Mouse (Mus musculus) heart, embryonic 15.5 days (tissue): ENCODE results near the gene Arl8a. TPM values are rescaled to one million over a fixed set of nuclear protein-coding genes. Genes with fewer than 3 reads are reported as not detected.
"Not testable (repeated sequence)": the region's sequence is repeated elsewhere in the genome, so short reads cannot be mapped to it uniquely, and the experiment has no call there.

Source experiments
- ATAC-seq: fragments of 200-750 bp; cut with Nextera tagmentation; replicated peaks from 2 replicates; pipeline ENCODE4 v1.8.0; 2017; ENCODE audit warnings: low read depth, moderate TSS enrichment; ENCODE audit not compliant: insufficient number of reproducible peaks, insufficient read depth, low FRiP score
- H3K27ac ChIP-seq: fragments of 300-500 bp; sonication (generic); 2 replicates; pipeline ENCODE4 v1.5.1; 2015; ENCODE audit warnings: mild to moderate bottlenecking, inconsistent platforms
- H3K27me3 ChIP-seq: fragments of 300-500 bp; sonication (generic); 2 replicates; pipeline ENCODE4 v1.6.1; 2015; ENCODE audit warnings: inconsistent platforms
- H3K36me3 ChIP-seq: fragments of 300-500 bp; sonication (generic); 2 replicates; pipeline ENCODE4 v1.6.1; 2015; ENCODE audit warnings: mild to moderate bottlenecking, inconsistent platforms
- H3K4me1 ChIP-seq: fragments of 300-500 bp; sonication (generic); replicated peaks from 2 replicates; pipeline ENCODE4 v1.6.1; 2015; ENCODE audit warnings: inconsistent platforms
- H3K4me2 ChIP-seq: fragments of 300-500 bp; sonication (generic); 2 replicates; pipeline ENCODE4 v1.6.1; 2015; ENCODE audit warnings: inconsistent platforms, mild to moderate bottlenecking, moderate library complexity
- H3K4me3 ChIP-seq: fragments of 300-500 bp; sonication (generic); 2 replicates; pipeline ENCODE4 v1.5.1; 2015; ENCODE audit warnings: mild to moderate bottlenecking, inconsistent platforms
- H3K9ac ChIP-seq: fragments of 300-500 bp; sonication (generic); 2 replicates; pipeline ENCODE4 v1.6.1; 2015; ENCODE audit warnings: mild to moderate bottlenecking, inconsistent platforms
- H3K9me3 ChIP-seq: fragments of 300-500 bp; sonication (generic); replicated peaks from 2 replicates; pipeline ENCODE4 v1.6.1; 2016; ENCODE audit warnings: inconsistent platforms
- WGBS: fragments of 180-500 bp; shearing (Covaris S2); methylation state at CpG from one replicate; pipeline ENCODE4 v1.1.7; 2015; ENCODE audit warnings: mixed read lengths; 5-methylcytosine and 5-hydroxymethylcytosine counted together
- polyA plus RNA-seq: library from polyadenylated mRNA; unstranded; fragments of >200 nt; fragmentation: Nextera tagmentation; extraction: Ambion mirVana; gene quantifications from 2 replicates; pipeline ENCODE4 v1.2.1, GENCODE M21; 2015

Gene Arl8a
- polyA plus RNA-seq, 1 experiment from 2014 or later = 34.0 TPM

DNA sequence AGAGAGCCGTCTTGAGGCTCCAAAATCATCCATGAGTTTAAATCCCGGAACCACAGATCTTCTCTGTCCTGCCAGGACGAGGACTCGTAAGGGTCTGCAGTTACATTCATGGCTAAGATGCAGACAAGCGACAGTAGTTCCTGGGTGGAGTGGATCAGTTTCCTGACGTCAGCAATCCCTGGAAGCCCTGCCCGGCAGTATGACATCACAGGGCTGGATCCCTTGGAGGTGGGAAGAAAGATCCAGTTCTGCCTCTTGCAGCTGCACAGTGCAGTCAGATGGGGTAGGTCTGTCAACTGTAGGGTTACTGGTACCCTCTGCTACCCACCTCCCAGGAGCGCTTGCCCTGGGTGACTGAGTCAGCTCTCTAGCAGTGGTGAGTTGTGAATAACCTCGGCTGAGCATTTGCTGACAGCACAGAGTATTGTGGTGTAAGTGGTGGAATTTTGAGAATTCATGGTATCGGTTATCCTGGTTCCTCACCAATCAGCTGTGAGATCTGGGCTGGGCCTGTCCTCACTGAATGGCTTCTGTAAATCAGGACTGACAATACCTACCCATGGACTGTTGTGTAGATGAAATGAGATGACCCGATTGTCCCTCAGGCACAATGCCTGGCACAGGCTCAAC, 37.4 kb downstream of the Arl8a start:
- Histone ChIP-seq H3K27me3 (peaks cover 64% of the 10 kb centered on the region), H3K9ac (no peak overlapping the region), H3K9me3 (no peaks in the 10 kb centered on the region), H3K4me3 (no peak overlapping the region), H3K27ac (no peak overlapping the region), H3K4me1 (peaks cover 24% of the 10 kb centered on the region), H3K36me3 (no peaks in the 10 kb centered on the region), H3K4me2 (no peak overlapping the region)
- 34% methylated on average over 11 of the region's 11 CpGs for WGBS
- ATAC-seq = no peak; the same call in 1 of the 2 replicates

- no peaks in the 10 kb centered on the region for H3K36me3 ChIP-seq
- H3K4me2 ChIP-seq = no peak overlapping the region
- no peak overlapping the region for H3K9ac ChIP-seq
- 58% methylated on average over 5 of the region's 5 CpGs for WGBS
- H3K27ac ChIP-seq = no peak overlapping the region
- no peaks in the 10 kb centered on the region for H3K9me3 ChIP-seq
- H3K4me3 ChIP-seq = no peak overlapping the region
- H3K27me3 ChIP-seq = peaks cover 47% of the 10 kb centered on the region
- no peak for ATAC-seq
- peaks cover 22% of the 10 kb centered on the region for H3K4me1 ChIP-seq
Measured at GRCm38 (mm10) chr1:135185936-135186335, 39.3 kb downstream of the Arl8a start.

DNA sequence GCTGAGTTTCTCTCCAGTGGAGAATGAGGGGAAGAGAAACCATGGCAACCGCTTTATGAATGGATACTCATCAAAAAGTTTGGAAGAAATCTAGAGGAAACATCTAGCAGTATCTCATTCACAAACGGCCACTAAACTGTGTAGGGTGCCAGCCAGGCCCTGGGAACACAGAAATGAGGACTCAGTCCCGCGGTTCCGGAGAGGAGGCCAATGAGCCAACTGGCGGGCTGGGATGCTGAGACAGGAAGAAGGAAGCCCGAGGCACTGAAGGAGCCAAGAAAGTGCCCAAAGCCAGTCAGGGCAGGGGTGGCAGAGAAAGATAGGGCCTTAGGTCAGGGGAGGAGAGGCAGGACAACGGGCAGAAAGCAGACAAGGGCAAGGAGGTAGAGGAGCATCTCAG, 39.8 kb downstream of the Arl8a start:
- no peak overlapping the region for H3K4me2 ChIP-seq
- H3K36me3 ChIP-seq = no peaks in the 10 kb centered on the region
- H3K9me3 ChIP-seq = no peaks in the 10 kb centered on the region
- no peak overlapping the region for H3K4me3 ChIP-seq
- no peak overlapping the region for H3K9ac ChIP-seq
- no peak for ATAC-seq
- H3K27ac ChIP-seq = no peak overlapping the region
- peaks cover 21% of the 10 kb centered on the region for H3K4me1 ChIP-seq
- H3K27me3 ChIP-seq = peaks cover 42% of the 10 kb centered on the region
- WGBS = 41% methylated on average over 8 of the region's 8 CpGs

GRCm38 (mm10) chr1:135187016-135187415, 40.4 kb downstream of the Arl8a start:
- H3K27ac ChIP-seq, H3K36me3 ChIP-seq, H3K9ac ChIP-seq, ATAC-seq, H3K4me3 ChIP-seq, H3K9me3 ChIP-seq, H3K4me2 ChIP-seq: not testable (repeated sequence)
- WGBS = 49% methylated on average over 2 of the region's 2 CpGs
- Histone ChIP-seq H3K27me3 (peaks cover 39% of the 10 kb centered on the region), H3K4me1 (peaks cover 16% of the 10 kb centered on the region)

DNA sequence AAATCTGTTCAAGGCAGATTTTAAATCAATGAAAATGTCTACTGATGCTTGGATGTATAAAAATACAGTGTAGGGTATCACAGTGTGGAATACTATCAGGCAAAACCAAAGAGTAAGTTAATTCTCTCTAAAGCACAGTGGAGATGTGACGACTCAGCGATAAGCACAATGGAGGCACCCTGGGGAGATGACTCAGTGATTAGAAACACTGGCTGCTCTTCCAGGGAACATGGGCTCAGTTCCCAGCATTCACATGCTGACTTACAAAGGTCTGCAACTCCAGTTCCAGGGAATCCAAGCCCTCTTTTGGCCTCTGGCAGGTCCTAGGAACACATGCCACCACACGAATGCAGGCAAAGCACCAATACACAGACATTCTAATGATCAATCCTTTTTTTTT, 41.6 kb downstream of the Arl8a start:
- no peak for ATAC-seq
- no peaks in the 10 kb centered on the region for H3K9me3 ChIP-seq
- WGBS = 35% methylated on average over 3 of the region's 3 CpGs
- no peaks in the 10 kb centered on the region for H3K36me3 ChIP-seq
- no peak overlapping the region for H3K9ac ChIP-seq
- no peak overlapping the region for H3K27ac ChIP-seq
- peaks cover 10% of the 10 kb centered on the region for H3K4me1 ChIP-seq
- no peak overlapping the region for H3K4me3 ChIP-seq
- peaks cover 32% of the 10 kb centered on the region for H3K27me3 ChIP-seq
- H3K4me2 ChIP-seq = no peak overlapping the region

DNA sequence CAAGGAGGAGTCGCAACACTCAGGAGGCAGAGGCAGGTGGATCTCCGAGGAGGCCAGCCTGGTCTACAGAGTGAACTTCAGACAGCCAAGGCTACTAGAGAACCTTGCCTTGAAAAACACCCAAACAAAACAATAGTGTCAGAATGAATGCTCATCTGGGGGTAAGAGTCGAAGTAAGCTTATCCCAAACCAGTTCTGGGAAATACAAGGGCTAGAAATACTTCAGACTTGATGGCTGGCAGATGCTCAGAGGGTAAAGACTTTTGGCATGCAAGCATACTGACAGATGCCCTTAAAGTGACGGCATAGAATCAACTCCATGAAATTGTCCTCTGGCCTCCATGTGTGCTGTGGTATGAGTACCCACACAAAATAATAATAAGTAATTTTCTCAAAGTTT, 42.6 kb downstream of the Arl8a start:
- Histone ChIP-seq H3K4me3 (no peak overlapping the region), H3K9me3 (no peaks in the 10 kb centered on the region), H3K4me2 (no peak overlapping the region), H3K36me3 (no peaks in the 10 kb centered on the region), H3K4me1 (peaks cover 2% of the 10 kb centered on the region), H3K27me3 (peaks cover 25% of the 10 kb centered on the region), H3K9ac (no peak overlapping the region), H3K27ac (no peak overlapping the region)
- WGBS = 85% methylated on average over 4 of the region's 4 CpGs
- ATAC-seq = no peak

DNA sequence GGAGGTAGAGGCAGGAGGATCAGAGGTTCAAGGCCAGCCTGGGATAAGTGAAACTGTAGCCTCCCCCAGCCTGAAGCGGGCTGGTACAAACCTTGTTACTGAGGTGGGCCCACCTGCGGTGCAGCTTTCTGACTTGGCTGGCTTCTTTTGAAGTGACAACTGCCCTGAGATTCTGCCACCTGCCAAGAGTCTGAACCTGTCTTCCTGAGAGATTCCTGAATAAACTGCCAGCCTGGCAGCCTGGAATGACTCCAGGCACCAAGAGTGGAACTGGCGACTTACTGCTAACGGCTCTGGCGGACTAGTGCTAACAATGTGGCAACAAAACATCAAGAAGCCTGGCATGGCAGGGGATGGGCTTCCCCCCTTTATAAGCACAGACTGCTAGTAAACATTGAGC, 47.7 kb downstream of the Arl8a start:
- not testable (repeated sequence) for H3K36me3 ChIP-seq, H3K4me1 ChIP-seq, H3K9me3 ChIP-seq, H3K4me3 ChIP-seq, H3K9ac ChIP-seq, H3K27me3 ChIP-seq, H3K27ac ChIP-seq, H3K4me2 ChIP-seq, ATAC-seq
- 75% methylated on average over 5 of the region's 5 CpGs for WGBS

DNA sequence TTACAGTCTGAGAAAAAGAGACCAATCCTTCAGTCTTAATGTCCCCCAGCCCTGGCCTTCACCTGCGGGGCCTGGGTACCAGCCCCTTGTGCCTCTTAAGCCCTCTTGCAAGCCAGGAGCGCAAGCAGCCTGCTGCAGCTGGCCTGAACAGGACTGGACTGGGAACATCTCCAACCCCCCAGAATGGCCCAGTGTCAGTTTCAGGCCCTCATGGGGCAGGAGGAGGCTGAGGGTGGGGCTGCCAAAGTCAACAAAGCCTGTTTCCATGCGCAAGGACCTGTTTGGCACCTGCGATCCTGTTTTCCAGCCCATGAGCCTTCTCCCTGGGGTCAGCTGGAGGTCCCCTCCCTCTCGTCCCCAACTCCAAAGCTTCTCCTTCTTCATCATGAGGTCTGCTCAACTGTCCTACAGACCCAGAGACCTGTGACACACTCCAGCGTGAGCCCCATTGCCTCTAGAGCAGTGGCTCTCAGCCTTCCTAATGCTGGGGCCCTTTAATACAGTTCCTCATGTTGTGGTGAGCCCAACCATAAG, 49.4 kb downstream of the Arl8a start:
- Histone ChIP-seq H3K4me2 (no peak overlapping the region), H3K4me3 (no peak overlapping the region)
- no peak for ATAC-seq

DNA sequence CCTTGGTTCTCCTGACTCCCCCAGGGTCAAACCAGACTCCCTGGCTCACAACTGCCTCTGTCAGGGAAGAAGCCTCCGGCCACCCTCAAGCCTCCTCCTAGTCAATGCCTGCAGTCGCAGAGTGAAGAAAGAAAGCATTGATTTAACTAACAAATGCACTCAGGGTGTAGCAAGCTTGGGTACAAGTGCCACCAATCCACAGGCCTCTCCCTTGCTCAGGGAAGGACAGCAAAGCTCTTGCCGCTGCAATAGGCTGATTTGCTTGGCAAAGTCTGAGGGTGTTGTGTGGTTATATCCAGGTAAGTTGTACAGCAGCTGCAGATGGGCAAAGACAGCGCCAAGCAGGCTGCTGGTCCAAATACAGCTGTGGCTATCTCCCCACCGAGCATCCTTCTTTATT, 51.8 kb downstream of the Arl8a start:
- H3K9ac ChIP-seq = no peak overlapping the region
- 53% methylated on average over 5 of the region's 5 CpGs for WGBS
- ATAC-seq = no peak
- H3K27ac ChIP-seq = no peak overlapping the region
- no peaks in the 10 kb centered on the region for H3K36me3 ChIP-seq
- peaks cover 9% of the 10 kb centered on the region for H3K4me1 ChIP-seq
- no peak overlapping the region for H3K4me2 ChIP-seq
- H3K9me3 ChIP-seq = no peaks in the 10 kb centered on the region
- H3K4me3 ChIP-seq = no peak overlapping the region
- peaks cover 11% of the 10 kb centered on the region for H3K27me3 ChIP-seq

More for the DNA sequence above, 49.4 kb downstream of the Arl8a start:
- 65% methylated on average over 6 of the region's 6 CpGs for WGBS
- Histone ChIP-seq H3K27me3 (peaks cover 10% of the 10 kb centered on the region; the same call in 1 of the 2 replicates), H3K36me3 (no peaks in the 10 kb centered on the region), H3K4me1 (peaks cover 9% of the 10 kb centered on the region), H3K9me3 (no peaks in the 10 kb centered on the region), H3K27ac (no peak overlapping the region), H3K9ac (no peak overlapping the region)

GRCm38 (mm10) chr1:135199014-135199819, 52.6 kb downstream of the Arl8a start:
- Histone ChIP-seq H3K4me1 (peaks cover 9% of the 10 kb centered on the region), H3K36me3 (no peaks in the 10 kb centered on the region), H3K9me3 (no peaks in the 10 kb centered on the region), H3K4me3 (no peak overlapping the region), H3K27me3 (peaks cover 17% of the 10 kb centered on the region), H3K4me2 (peak overlapping the region; percentile 35), H3K27ac (no peak overlapping the region), H3K9ac (no peak overlapping the region)
- ATAC-seq = 0 out of 2 replicates have a peak, but pooled peaks have one; percentile 38
- WGBS = 6% methylated on average over 21 of the region's 21 CpGs

DNA sequence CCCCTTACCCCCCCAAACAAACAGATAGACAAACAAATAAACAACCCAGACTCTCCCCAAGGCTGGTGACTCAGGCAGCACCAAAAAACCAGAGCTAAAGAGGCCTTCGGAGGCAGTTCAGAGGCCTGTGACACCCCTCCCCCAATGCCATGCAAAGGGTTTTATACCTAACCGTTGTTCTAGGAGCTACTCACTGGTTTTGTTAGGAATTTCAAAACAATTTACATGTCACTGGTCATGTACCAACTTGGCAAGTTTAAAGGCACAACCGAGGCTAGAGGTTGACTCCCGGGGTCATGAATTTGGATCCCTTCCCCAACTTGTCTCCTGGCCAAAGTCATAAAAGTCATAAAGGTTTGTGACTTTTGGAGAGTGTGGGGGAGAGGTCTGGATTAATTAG, 53.8 kb downstream of the Arl8a start:
- 78% methylated on average over 4 of the region's 4 CpGs for WGBS
- no peak overlapping the region for H3K4me2 ChIP-seq
- no peaks in the 10 kb centered on the region for H3K9me3 ChIP-seq
- no peaks in the 10 kb centered on the region for H3K36me3 ChIP-seq
- H3K27me3 ChIP-seq = peaks cover 17% of the 10 kb centered on the region
- peaks cover 20% of the 10 kb centered on the region for H3K4me1 ChIP-seq
- H3K4me3 ChIP-seq = no peak overlapping the region
- no peak for ATAC-seq
- no peak overlapping the region for H3K27ac ChIP-seq
- no peak overlapping the region for H3K9ac ChIP-seq
